Mouse (Mus musculus): Measurements from ENCODE around the gene Adamts20. TPM values are rescaled to one million over a fixed set of nuclear protein-coding genes. Genes with fewer than 3 reads are reported as not detected.

Gene Adamts20
- polyA plus RNA-seq, 1 experiment from 2014 or later = 5.0 TPM

GRCm38 (mm10) chr15:94265630-94266029 lies 199.6 kb downstream of the Adamts20 start:
- H3K9ac ChIP-seq = no peak overlapping the region
- WGBS = 19% methylated on average over 10 of the region's 10 CpGs
- peak; percentile 94 for TF ChIP-seq CTCF (IDR thresholded peaks at IDR 0.05; ENCODE audit: low read depth)
- no peaks in the 10 kb centered on the region for H3K27me3 ChIP-seq (ENCODE audit: insufficient read depth, low read length)
- no peak overlapping the region for H3K27ac ChIP-seq (ENCODE audit: low read depth)
- DNase-seq = peak; percentile 94
- H3K4me3 ChIP-seq (ENCODE audit: low read depth, low read length) = no peak overlapping the region
- no peak overlapping the region for H3K4me2 ChIP-seq
- no peaks in the 10 kb centered on the region for H3K36me3 ChIP-seq (ENCODE audit: insufficient read depth)
- peaks cover 6% of the 10 kb centered on the region; the same call in 1 of the 2 replicates for H3K4me1 ChIP-seq (ENCODE audit: insufficient read depth)
- ATAC-seq (ENCODE audit: insufficient read depth) = peak; percentile 40; the same call in 1 of the 2 replicates
- H3K9me3 ChIP-seq (ENCODE audit: low read depth, low read length) = no peaks in the 10 kb centered on the region

- Histone ChIP-seq H3K27me3 (ENCODE audit: insufficient read depth, low read length) (no peaks in the 10 kb centered on the region), H3K4me2 (no peak overlapping the region), H3K36me3 (ENCODE audit: insufficient read depth) (no peaks in the 10 kb centered on the region), H3K9ac (no peak overlapping the region), H3K4me1 (ENCODE audit: insufficient read depth) (peaks cover 6% of the 10 kb centered on the region; the same call in 1 of the 2 replicates), H3K9me3 (ENCODE audit: low read depth, low read length) (no peaks in the 10 kb centered on the region), H3K27ac (ENCODE audit: low read depth) (no peak overlapping the region), H3K4me3 (ENCODE audit: low read depth, low read length) (no peak overlapping the region)
- 71% methylated on average over 6 of the region's 6 CpGs for WGBS
- DNase-seq = no peak
- TF ChIP-seq CTCF (IDR thresholded peaks at IDR 0.05; ENCODE audit: low read depth) = no peak
- no peak for ATAC-seq (ENCODE audit: insufficient read depth)
Observed at GRCm38 (mm10) chr15:94264497-94264879, 200.7 kb downstream of the Adamts20 start.

GRCm38 (mm10) chr15:94263866-94264496 lies 201.2 kb downstream of the Adamts20 start:
- ATAC-seq (ENCODE audit: insufficient read depth) = peak; percentile 23; the same call in 1 of the 2 replicates
- Histone ChIP-seq H3K36me3 (ENCODE audit: insufficient read depth) (no peaks in the 10 kb centered on the region), H3K4me2 (no peak overlapping the region), H3K9ac (no peak overlapping the region), H3K9me3 (ENCODE audit: low read depth, low read length) (no peaks in the 10 kb centered on the region), H3K4me1 (ENCODE audit: insufficient read depth) (peaks cover 6% of the 10 kb centered on the region; the same call in 1 of the 2 replicates), H3K27me3 (ENCODE audit: insufficient read depth, low read length) (no peaks in the 10 kb centered on the region), H3K27ac (ENCODE audit: low read depth) (no peak overlapping the region), H3K4me3 (ENCODE audit: low read depth, low read length) (no peak overlapping the region)
- DNase-seq = peak; percentile 61
- TF ChIP-seq CTCF (IDR thresholded peaks at IDR 0.05; ENCODE audit: low read depth) = no peak
- WGBS = 44% methylated on average over 8 of the region's 8 CpGs

GRCm38 (mm10) chr15:94263241-94263640 lies 202.0 kb downstream of the Adamts20 start:
- WGBS = 37% methylated on average over 10 of the region's 10 CpGs
- Histone ChIP-seq H3K4me3 (ENCODE audit: low read depth, low read length) (no peak overlapping the region), H3K27ac (ENCODE audit: low read depth) (no peak overlapping the region), H3K9me3 (ENCODE audit: low read depth, low read length) (no peaks in the 10 kb centered on the region), H3K36me3 (ENCODE audit: insufficient read depth) (no peaks in the 10 kb centered on the region), H3K4me2 (no peak overlapping the region), H3K4me1 (ENCODE audit: insufficient read depth) (peaks cover 6% of the 10 kb centered on the region; the same call in 1 of the 2 replicates), H3K27me3 (ENCODE audit: insufficient read depth, low read length) (no peaks in the 10 kb centered on the region), H3K9ac (no peak overlapping the region)
- no peak for TF ChIP-seq CTCF (IDR thresholded peaks at IDR 0.05; ENCODE audit: low read depth)
- ATAC-seq (ENCODE audit: insufficient read depth) (no peak; the same call in 1 of the 2 replicates), DNase-seq (peak; percentile 51)

GRCm38 (mm10) chr15:94259497-94259896 lies 205.7 kb downstream of the Adamts20 start:
- Histone ChIP-seq H3K9ac (no peak overlapping the region), H3K4me1 (ENCODE audit: insufficient read depth) (peaks cover 6% of the 10 kb centered on the region; the same call in 1 of the 2 replicates), H3K4me3 (ENCODE audit: low read depth, low read length) (no peak overlapping the region), H3K36me3 (ENCODE audit: insufficient read depth) (no peaks in the 10 kb centered on the region), H3K27ac (ENCODE audit: low read depth) (no peak overlapping the region), H3K9me3 (ENCODE audit: low read depth, low read length) (no peaks in the 10 kb centered on the region), H3K27me3 (ENCODE audit: insufficient read depth, low read length) (no peaks in the 10 kb centered on the region), H3K4me2 (no peak overlapping the region)
- WGBS = 92% methylated on average over 4 of the region's 4 CpGs
- no peak for DNase-seq
- no peak for ATAC-seq (ENCODE audit: insufficient read depth)
- TF ChIP-seq CTCF (IDR thresholded peaks at IDR 0.05; ENCODE audit: low read depth) = no peak

GRCm38 (mm10) chr15:94255538-94255937 lies 209.7 kb downstream of the Adamts20 start:
- H3K4me2 ChIP-seq = no peak overlapping the region
- H3K9ac ChIP-seq = no peak overlapping the region
- 89% methylated on average over 5 of the region's 5 CpGs for WGBS
- TF ChIP-seq CTCF (IDR thresholded peaks at IDR 0.05; ENCODE audit: low read depth) = no peak
- no peaks in the 10 kb centered on the region for H3K36me3 ChIP-seq (ENCODE audit: insufficient read depth)
- H3K27ac ChIP-seq (ENCODE audit: low read depth) = no peak overlapping the region
- no peaks in the 10 kb centered on the region for H3K9me3 ChIP-seq (ENCODE audit: low read depth, low read length)
- ATAC-seq (ENCODE audit: insufficient read depth) = no peak
- H3K4me1 ChIP-seq (ENCODE audit: insufficient read depth) = 0 out of 2 replicates have a peak, but pooled peaks cover 6% of the 10 kb centered on the region
- no peaks in the 10 kb centered on the region for H3K27me3 ChIP-seq (ENCODE audit: insufficient read depth, low read length)
- no peak for DNase-seq
- no peak overlapping the region for H3K4me3 ChIP-seq (ENCODE audit: low read depth, low read length)

GRCm38 (mm10) chr15:94254861-94255516 lies 210.2 kb downstream of the Adamts20 start:
- H3K4me3 ChIP-seq (ENCODE audit: low read depth, low read length) = no peak overlapping the region
- TF ChIP-seq CTCF (IDR thresholded peaks at IDR 0.05; ENCODE audit: low read depth) = peak; percentile 68
- H3K27me3 ChIP-seq (ENCODE audit: insufficient read depth, low read length) = no peaks in the 10 kb centered on the region
- no peak overlapping the region for H3K4me2 ChIP-seq
- H3K36me3 ChIP-seq (ENCODE audit: insufficient read depth) = no peaks in the 10 kb centered on the region
- no peaks in the 10 kb centered on the region for H3K9me3 ChIP-seq (ENCODE audit: low read depth, low read length)
- DNase-seq (peak; percentile 72), ATAC-seq (ENCODE audit: insufficient read depth) (peak; percentile 30; the same call in 1 of the 2 replicates)
- no peak overlapping the region for H3K27ac ChIP-seq (ENCODE audit: low read depth)
- H3K9ac ChIP-seq = no peak overlapping the region
- WGBS = 69% methylated on average over 3 of the region's 3 CpGs
- H3K4me1 ChIP-seq (ENCODE audit: insufficient read depth) = 0 out of 2 replicates have a peak, but pooled peaks cover 7% of the 10 kb centered on the region

All from lung, embryonic 14.5 days (tissue).